Mouse (Mus musculus) liver, adult 2 months (tissue): Measurements from ENCODE around the gene Prr12.

Experiments
- CTCF ChIP-seq: fragments of 200-500 bp; IDR thresholded peaks from 2 replicates; pipeline ENCODE4 v1.5.1; 2011; ENCODE audit warnings: low read depth, low read length, control low read depth
- POLR2A ChIP-seq: fragments of 200-500 bp; IDR thresholded peaks from 2 replicates; pipeline ENCODE4 v1.6.1; 2011; ENCODE audit warnings: low read length, control low read depth; ENCODE audit not compliant: insufficient read depth; ENCODE audit errors: extremely low read depth

DNA sequence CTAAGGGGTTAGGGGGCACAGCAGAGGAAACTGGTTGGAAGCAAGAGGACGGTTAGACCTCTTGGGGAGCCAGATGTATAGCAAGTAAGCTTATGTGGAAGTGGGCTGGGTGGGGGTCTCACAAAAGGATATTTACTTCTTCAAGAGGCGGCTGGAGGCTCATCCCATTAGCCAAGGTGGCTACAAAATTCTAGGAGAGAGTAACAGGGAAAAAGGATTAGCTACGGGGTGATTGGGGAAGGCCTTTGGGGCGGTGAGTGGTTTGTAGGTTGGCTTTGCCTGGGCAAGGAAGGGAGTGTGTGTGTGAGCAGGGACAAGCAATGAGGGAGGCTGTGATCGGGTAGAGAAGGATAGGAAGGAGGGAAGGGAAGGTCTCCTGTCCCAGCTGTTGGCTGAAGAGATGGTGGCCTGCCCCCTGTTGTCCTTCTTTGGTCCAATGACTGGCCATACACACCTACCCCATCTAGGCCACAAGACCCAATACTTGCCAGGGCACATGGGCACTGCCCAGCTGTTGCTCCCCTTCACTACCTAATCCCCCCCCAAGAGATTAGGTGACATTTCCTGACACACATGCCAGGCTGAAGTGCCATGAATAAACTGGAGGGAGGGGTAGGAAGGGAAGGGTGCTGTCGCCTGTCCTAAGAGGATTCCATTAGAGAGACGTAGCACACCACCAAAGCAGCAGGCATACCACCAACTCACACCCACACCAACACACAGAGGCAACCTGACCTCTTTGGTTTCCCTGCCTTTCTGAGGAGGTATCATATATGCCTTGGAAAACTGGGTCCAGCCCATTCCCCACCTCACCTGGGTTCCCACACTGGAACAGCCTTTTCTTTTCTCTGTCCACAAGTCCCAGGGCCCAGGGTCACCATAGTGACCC lies 68.5 kb downstream of the Prr12 start:
- TF ChIP-seq CTCF: no peak
- no peak for TF ChIP-seq POLR2A
